Mouse (Mus musculus) right cerebral cortex, postnatal 4 days (tissue): ENCODE results near the gene Mfap1a.
"Not testable (repeated sequence)": the region's sequence is repeated elsewhere in the genome, so short reads cannot be mapped to it uniquely, and the experiment has no call there.

Experiments used
- DNase-seq: peaks from one replicate; pipeline ENCODE4 v3.0.0-alpha.2; 2022

The Mfap1a gene

GRCm38 (mm10) chr2:121473301-121474179, 32.9 kb downstream of the Mfap1a start, which contains the start of gene Mfap1b:
Gene Mfap1b (minus strand): TSS chr2:121474067.
- peak; percentile 71 for DNase-seq

GRCm38 (mm10) chr2:121472783-121473182, 33.7 kb downstream of the Mfap1a start:
- DNase-seq: not testable (repeated sequence)

- not testable (repeated sequence) for DNase-seq
Observed at GRCm38 (mm10) chr2:121468982-121469381, 37.5 kb downstream of the Mfap1a start.

DNA sequence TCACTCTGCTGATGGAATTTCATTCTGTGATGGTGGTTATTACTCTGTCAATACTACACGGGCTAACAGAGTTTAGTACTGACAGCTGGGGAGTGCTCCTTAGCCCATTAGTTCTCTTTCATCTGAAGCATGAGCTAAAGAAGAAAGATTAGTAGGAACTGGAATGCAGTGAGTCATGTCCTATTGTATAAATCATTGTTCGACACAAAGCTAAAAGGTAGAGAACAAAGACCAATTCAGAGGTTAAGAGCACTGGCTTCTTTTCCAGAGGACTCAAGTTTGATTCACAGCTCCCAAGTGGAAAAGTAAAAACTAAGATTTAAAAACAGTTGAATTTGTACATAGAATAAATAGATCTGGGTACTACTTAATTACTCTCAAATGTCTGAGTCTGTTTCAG, 46.4 kb downstream of the Mfap1a start:
- no peak for DNase-seq

GRCm38 (mm10) chr2:121456692-121457642, 49.5 kb downstream of the Mfap1a start, which contains the start of gene Serinc4:
Gene Serinc4 (minus strand): TSS chr2:121456781.
- peak; percentile 80 for DNase-seq

- DNase-seq: no peak
Observed at GRCm38 (mm10) chr2:121455534-121455933, 50.9 kb downstream of the Mfap1a start.

GRCm38 (mm10) chr2:121453917-121454316, 52.5 kb downstream of the Mfap1a start:
- no peak for DNase-seq

DNA sequence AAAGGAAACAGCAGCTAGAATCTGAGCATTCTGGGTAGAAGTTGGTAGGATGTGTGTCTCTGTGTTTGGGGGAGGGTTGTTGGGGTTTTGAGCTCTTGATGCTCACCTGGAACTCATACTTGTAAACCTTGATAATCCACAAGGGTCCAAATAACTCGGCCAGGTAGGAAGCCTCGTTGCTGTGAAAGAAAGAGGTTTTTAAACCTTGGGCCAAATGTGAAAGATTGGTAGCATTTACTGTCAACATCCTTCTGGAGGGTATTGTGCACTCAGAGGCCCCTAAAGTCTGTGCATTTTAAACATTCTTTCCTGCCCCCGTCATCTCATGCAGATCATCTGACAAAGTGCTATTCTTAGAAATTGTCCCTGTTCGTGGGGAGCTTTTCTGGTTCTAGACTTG, 53.5 kb downstream of the Mfap1a start, which contains the start of gene Hypk:
Gene Hypk, plus strand, starts transcription at position 301 of the 400 bp plus-strand sequence.
- DNase-seq: no peak

DNA sequence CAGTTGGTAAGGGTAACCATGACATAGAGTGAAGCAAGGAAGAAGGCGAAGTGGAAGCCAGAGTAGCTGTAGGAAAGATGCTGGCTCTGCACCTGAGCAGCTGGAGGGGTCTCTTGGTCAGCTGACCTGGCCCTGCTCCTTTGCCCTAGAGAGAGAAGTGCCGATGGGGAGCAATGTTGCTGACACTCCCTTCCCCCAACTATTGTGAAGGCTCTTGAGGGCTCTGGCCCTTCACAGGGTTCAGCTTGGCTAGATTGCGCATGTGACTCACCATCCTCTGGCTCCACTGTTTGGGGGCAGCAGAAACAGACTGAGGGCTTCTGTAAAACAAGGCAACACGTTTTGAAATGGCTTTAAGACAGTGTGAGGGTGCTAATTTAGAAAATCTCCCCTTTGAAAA, 54.1 kb downstream of the Mfap1a start:
- no peak for DNase-seq

GRCm38 (mm10) chr2:121450093-121450492, 56.4 kb downstream of the Mfap1a start:
- DNase-seq: no peak

DNA sequence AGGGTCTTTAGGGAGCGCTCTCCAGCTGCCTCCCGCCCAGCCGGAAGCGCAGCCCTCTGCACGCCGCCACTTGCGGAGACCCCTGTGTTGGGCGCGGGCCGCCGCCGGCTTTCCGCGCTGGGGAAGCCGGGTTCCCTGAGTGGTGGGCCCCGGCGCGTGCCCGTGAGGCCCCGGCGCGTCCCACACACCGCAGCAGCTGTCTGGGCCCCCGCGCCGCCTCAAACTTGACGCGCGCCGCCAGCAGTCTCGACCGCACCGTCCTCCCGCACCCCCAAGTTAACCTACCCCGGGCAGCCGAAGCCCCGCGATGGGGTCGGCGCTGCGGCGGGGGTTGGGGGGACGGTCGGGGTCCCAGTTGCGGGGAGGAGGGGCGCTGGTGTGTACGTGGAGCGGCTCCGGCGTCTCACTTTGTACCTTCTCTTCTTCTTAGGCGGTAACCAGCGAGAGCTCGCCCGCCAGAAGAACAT, 56.9 kb downstream of the Mfap1a start:
- DNase-seq: no peak

DNA sequence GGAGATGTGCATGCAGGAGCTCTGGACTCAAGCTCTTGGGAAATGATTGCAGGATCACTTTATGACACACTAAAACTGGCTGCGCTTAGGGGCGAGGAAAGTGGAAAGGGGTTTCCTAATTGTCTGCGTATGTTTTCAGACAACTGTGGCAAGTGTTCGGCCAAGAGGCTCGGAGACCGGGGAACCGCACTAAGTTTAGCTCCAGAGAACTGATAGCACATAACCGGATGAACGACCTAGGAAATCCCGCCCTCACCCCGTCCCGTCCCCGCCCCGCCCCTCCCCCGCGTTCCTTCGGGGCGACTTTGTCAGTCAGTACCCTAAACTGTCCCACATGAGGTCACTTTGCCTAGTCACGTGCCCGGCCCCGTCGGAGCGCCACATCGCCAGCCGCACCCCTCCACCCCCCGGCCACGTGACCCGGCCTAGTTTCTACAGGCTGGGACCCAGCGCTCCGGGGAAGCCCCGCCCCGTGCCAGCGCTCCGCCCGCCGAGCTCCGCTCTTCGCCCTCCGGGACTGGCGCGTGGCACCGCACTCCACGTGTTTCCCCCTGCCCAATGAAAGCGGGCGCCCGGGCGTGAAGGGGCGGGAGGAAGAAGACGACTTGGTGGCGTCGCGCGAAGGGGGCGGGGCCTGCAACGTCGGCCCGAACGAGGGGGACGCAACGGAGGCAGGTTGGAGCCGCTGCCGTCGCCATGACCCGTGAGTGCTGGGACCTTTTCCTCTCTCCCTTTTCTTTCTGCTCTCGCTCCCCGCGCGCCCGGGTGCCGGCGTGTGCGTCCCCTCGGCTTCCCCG, 57.5 kb downstream of the Mfap1a start, which contains the start of gene Serf2:
Gene Serf2, plus strand, starts transcription at position 457 of the 797 bp plus-strand sequence.
- DNase-seq: peak; percentile 98

- DNase-seq: peak; percentile 47
Observed at GRCm38 (mm10) chr2:121448136-121448535, 58.3 kb downstream of the Mfap1a start.

DNA sequence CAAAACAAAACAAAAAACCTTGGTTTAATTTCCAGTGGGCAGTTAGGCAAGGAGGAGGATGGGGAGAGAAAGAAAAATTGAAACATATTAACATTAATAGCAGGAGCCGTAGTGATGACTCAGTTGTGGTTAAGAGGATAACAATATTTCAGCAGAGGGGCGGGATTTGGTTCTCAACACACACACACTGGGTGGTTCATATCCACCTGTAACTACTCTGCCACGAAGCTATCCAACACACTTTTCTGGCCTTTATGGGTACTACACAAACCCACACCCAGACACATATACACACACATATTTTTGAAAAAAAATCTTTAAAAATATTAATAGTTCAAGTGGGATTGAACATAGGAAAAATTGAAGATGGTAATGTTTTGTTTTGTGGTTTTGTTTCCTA, 59.5 kb downstream of the Mfap1a start:
- DNase-seq: no peak

DNA sequence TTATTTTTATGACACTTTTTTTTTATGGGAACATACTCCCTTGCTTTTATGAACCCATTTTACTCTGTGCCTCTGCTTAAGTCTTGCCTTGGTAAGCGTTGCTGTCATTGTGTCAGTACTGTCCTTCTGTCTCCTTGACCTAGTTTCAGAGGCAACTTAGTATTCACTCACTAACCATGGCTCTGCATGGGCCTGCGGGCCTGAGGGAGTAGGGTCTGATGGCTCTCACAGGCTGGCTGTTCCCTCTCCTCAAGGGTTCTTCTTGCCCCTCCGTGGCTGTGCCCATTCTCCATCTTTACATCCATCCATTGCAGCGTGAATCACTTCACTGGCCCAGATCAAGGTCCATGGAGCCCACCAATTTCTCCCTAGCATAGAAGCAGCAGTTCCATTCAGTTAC, 60.0 kb downstream of the Mfap1a start:
- no peak for DNase-seq

- DNase-seq: no peak
Observed at GRCm38 (mm10) chr2:121445117-121445516, 61.3 kb downstream of the Mfap1a start.

DNA sequence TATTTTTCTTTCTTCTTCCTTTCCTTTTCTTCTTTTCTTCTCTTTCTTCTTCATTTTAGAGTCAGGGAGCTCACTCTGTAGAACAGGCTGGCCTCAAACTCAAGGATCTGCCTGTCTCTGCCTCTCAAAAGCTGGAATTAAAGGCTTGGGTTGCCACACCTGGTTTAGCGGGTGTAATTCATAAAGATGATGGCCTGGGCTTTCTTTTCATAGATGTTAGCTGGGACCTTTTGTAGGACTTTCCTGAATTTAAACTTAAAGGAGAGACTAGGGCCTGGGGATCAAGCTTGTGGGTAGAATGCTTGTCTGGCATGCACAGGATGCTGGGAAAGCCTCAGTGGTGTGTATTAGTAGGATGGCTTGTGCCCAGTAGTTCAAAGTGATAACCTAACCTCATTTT, 62.3 kb downstream of the Mfap1a start, which contains the start of gene Ell3:
Gene Ell3, minus strand, starts transcription at position 101 of the 400 bp plus-strand sequence.
- DNase-seq: no peak

GRCm38 (mm10) chr2:121443068-121443349, 63.5 kb downstream of the Mfap1a start:
- no peak for DNase-seq

- no peak for DNase-seq
Observed at GRCm38 (mm10) chr2:121442259-121443067, 64.0 kb downstream of the Mfap1a start.
